Mouse (Mus musculus) brain, embryonic 14.5 days (tissue): Measurements from ENCODE around the gene B3gnt4.

ENCODE experiments used
- CTCF ChIP-seq: fragments of 200-500 bp; IDR thresholded peaks from 2 replicates; pipeline ENCODE4 v1.5.1; 2012; ENCODE audit warnings: inconsistent platforms, mild to moderate bottlenecking, moderate library complexity, borderline replicate concordance; ENCODE audit not compliant: insufficient read depth, insufficient read length; ENCODE audit errors: extremely low read depth
- POLR2A ChIP-seq: fragments of 200-500 bp; IDR thresholded peaks from 2 replicates; pipeline ENCODE4 v1.6.1; 2012; ENCODE audit warnings: mild to moderate bottlenecking, inconsistent platforms, borderline replicate concordance; ENCODE audit not compliant: poor library complexity, insufficient read depth, insufficient read length, severe bottlenecking; ENCODE audit errors: extremely low read depth

GRCm38 (mm10) chr5:123461420-123461819 lies 48.8 kb upstream of the B3gnt4 start:
- TF ChIP-seq CTCF (no peak), POLR2A (no peak)
